8 mouse cellular contexts compared by ENCODE assay signal in the genomic region with DNA sequence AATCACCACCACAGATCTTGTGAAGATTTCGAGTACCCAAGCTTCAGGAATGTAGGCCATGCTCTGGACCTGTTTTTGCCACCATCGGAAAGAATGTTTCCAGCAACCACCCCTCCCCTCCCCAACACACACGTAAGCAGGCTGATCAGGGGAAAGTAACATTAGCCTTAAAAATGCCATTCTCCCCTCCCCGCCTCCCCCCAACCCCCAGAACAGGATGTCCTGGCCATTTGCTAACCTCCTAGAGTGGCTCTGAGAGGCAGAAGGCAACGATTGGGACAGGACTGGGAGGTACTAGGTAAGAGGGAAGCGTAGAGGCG. TPM values are rescaled to one million over a fixed set of nuclear protein-coding genes. Genes with fewer than 3 reads are reported as not detected.
A peak's percentile ranks its signal among the peaks of the same experiment; 100 is the strongest.
DNase-seq lines count a peak whose midpoint lies in the region; ATAC-seq and TF ChIP-seq lines count a peak whose summit lies in the region.

No protein-coding gene starts in this region.

- H3K9me3 ChIP-seq in heart, embryonic 13.5 days, result no peaks in the 10 kb centered on the region; the same call in 1 of the 2 replicates
- no peaks in the 10 kb centered on the region for H3K9me3 ChIP-seq in ES-Bruce4 (replicated peaks; ENCODE audit: control insufficient read depth, insufficient read depth, low read length, poor library complexity, severe bottlenecking)
- no peaks in the 10 kb centered on the region; the same call in 1 of the 2 replicates for H3K9me3 ChIP-seq in forebrain, embryonic 16.5 days (ENCODE audit: control insufficient read depth, low read length)
- no peaks in the 10 kb centered on the region for H3K9me3 ChIP-seq in liver, postnatal 0 days (ENCODE audit: low read length)

- peak overlapping the region; percentile 73 for H3K27ac ChIP-seq in heart, embryonic 13.5 days (replicated peaks)
- no peak overlapping the region for H3K27ac ChIP-seq in ES-Bruce4 (ENCODE audit: insufficient read depth, low read length)
- no peak overlapping the region for H3K27ac ChIP-seq in forebrain, embryonic 16.5 days (ENCODE audit: low read length)
- H3K27ac ChIP-seq in liver, postnatal 0 days (ENCODE audit: low read depth), result peak overlapping the region; percentile 60; the same call in 1 of the 2 replicates

- WGBS in heart, embryonic 13.5 days, result 3% methylated on average over 7 of the region's 7 CpGs
- WGBS in forebrain, embryonic 16.5 days, result 2% methylated on average over 7 of the region's 7 CpGs
- WGBS in liver, postnatal 0 days (ENCODE audit: insufficient replicate concordance), result 3% methylated on average over 7 of the region's 7 CpGs

- ATAC-seq in heart, embryonic 13.5 days (ENCODE audit: extremely low read depth, insufficient number of reproducible peaks, low FRiP score, low TSS enrichment), result no peak
- ATAC-seq in forebrain, embryonic 16.5 days, result no peak
- ATAC-seq in liver, postnatal 0 days, result no peak

- H3K4me1 ChIP-seq in heart, embryonic 13.5 days, result peaks cover 44% of the 10 kb centered on the region
- H3K4me1 ChIP-seq in ES-Bruce4 (ENCODE audit: control insufficient read depth, insufficient read depth, low read length), result no peaks in the 10 kb centered on the region
- H3K4me1 ChIP-seq in forebrain, embryonic 16.5 days (replicated peaks; ENCODE audit: control insufficient read depth, insufficient read depth, low read length), result peaks cover 10% of the 10 kb centered on the region
- H3K4me1 ChIP-seq in liver, postnatal 0 days (ENCODE audit: insufficient read depth), result peaks cover 14% of the 10 kb centered on the region

- peak overlapping the region; percentile 60 for H3K4me3 ChIP-seq in heart, embryonic 13.5 days
- peak overlapping the region; percentile 21 for H3K4me3 ChIP-seq in ES-Bruce4 (ENCODE audit: low read depth, low read length)
- peak overlapping the region; percentile 58 for H3K4me3 ChIP-seq in forebrain, embryonic 16.5 days (replicated peaks; ENCODE audit: low read length)
- H3K4me3 ChIP-seq in liver, postnatal 0 days (ENCODE audit: low read depth, low read length), result peak overlapping the region; percentile 59; the same call in 1 of the 2 replicates

- no peak for TF ChIP-seq CTCF in ES-Bruce4 (IDR thresholded peaks at IDR 0.05; ENCODE audit: low read depth, low read length)
- no peak for TF ChIP-seq CTCF in liver, postnatal 0 days (IDR thresholded peaks at IDR 0.05; ENCODE audit: low read depth)

- H3K27me3 ChIP-seq in heart, embryonic 13.5 days (replicated peaks), result peaks cover 24% of the 10 kb centered on the region
- H3K27me3 ChIP-seq in ES-Bruce4 (ENCODE audit: control insufficient read depth, insufficient read depth, low read length, poor library complexity, severe bottlenecking), result no peaks in the 10 kb centered on the region
- peaks cover 16% of the 10 kb centered on the region for H3K27me3 ChIP-seq in forebrain, embryonic 16.5 days (replicated peaks; ENCODE audit: control insufficient read depth, insufficient read depth, low read length)
- H3K27me3 ChIP-seq in liver, postnatal 0 days (ENCODE audit: insufficient read depth, low read length), result no peaks in the 10 kb centered on the region

- DNase-seq in heart, postnatal 14 days, result no peak
- no peak for DNase-seq in liver, postnatal 0 days
- DNase-seq in left cerebral cortex, adult 9 months (ENCODE audit: low spot score in 2 of 2), result no peak
- no peak for DNase-seq in thymus, postnatal 14 days
- no peak for DNase-seq in B cell, adult 2 months

- peak overlapping the region; percentile 93 for H3K4me2 ChIP-seq in heart, embryonic 13.5 days
- peak overlapping the region; percentile 99 for H3K4me2 ChIP-seq in forebrain, embryonic 16.5 days (ENCODE audit: low read length)
- H3K4me2 ChIP-seq in liver, postnatal 0 days (ENCODE audit: low read depth, low read length), result peak overlapping the region; percentile 88

- no peak for TF ChIP-seq POLR2A in ES-Bruce4 (IDR thresholded peaks at IDR 0.05; ENCODE audit: insufficient read depth, low read length)

- peak overlapping the region; percentile 53; the same call in 1 of the 2 replicates for H3K9ac ChIP-seq in heart, embryonic 13.5 days
- no peak overlapping the region for H3K9ac ChIP-seq in ES-Bruce4 (ENCODE audit: low read depth, poor library complexity, severe bottlenecking)
- peak overlapping the region; percentile 66 for H3K9ac ChIP-seq in forebrain, embryonic 16.5 days (replicated peaks; ENCODE audit: low read depth, low read length)
- H3K9ac ChIP-seq in liver, postnatal 0 days (replicated peaks), result no peak overlapping the region

- intact Hi-C loops in heart, postnatal 14 days (cut with DNase I), result no loop called here

- TF ChIP-seq EP300 in ES-Bruce4 (IDR thresholded peaks at IDR 0.05; ENCODE audit: insufficient read depth, low read depth, low read length), result no peak
- TF ChIP-seq EP300 in liver, postnatal 0 days (IDR thresholded peaks at IDR 0.05; ENCODE audit: low read depth), result no peak

- H3K36me3 ChIP-seq in heart, embryonic 13.5 days, result no peaks in the 10 kb centered on the region
- no peaks in the 10 kb centered on the region for H3K36me3 ChIP-seq in ES-Bruce4 (ENCODE audit: control insufficient read depth, insufficient read depth, low read length, poor library complexity, severe bottlenecking)
- no peaks in the 10 kb centered on the region for H3K36me3 ChIP-seq in forebrain, embryonic 16.5 days (ENCODE audit: control insufficient read depth, insufficient read depth)
- H3K36me3 ChIP-seq in liver, postnatal 0 days (replicated peaks; ENCODE audit: insufficient read depth, low read length), result no peaks in the 10 kb centered on the region

RNA-seq across cellular contexts. Expression of a gene that starts 0.4 kb away (rescaled TPM):
- 2.6 and 2.7 TPM in 2 replicates for polyA plus RNA-seq in heart, embryonic 13.5 days (2015; fragmentation: Nextera tagmentation; extraction: Ambion mirVana)
- total RNA-seq in heart, postnatal 14 days (2021), result 10 to 100 TPM; 29.5 to 33.7 TPM
- 2.2 and 2.7 TPM in 2 replicates for polyA plus RNA-seq in ES-Bruce4 (2011; ENCODE audit: insufficient read depth, insufficient read length, low read depth, missing spikeins)
- 0.14 and 0.25 TPM in 2 replicates for polyA plus RNA-seq in forebrain, embryonic 16.5 days (2015; fragmentation: Nextera tagmentation; extraction: Ambion mirVana)
- polyA plus RNA-seq in liver, postnatal 0 days (2015; fragmentation: Nextera tagmentation; extraction: Ambion mirVana), result 0.33 and 0.38 TPM in 2 replicates

RNA-seq across cellular contexts. Expression of a gene that starts 32.3 kb away (rescaled TPM):
- polyA plus RNA-seq in heart, embryonic 13.5 days (2015; fragmentation: Nextera tagmentation; extraction: Ambion mirVana), result 1.1 and 1.9 TPM in 2 replicates
- under 1 TPM in 1 of 2 experiments, not detected in 1; 0.17 TPM for total RNA-seq in heart, postnatal 14 days (2021)
- polyA plus RNA-seq in ES-Bruce4 (2011; ENCODE audit: insufficient read depth, insufficient read length, low read depth, missing spikeins), result 2.2 TPM in 2 replicates
- polyA plus RNA-seq in forebrain, embryonic 16.5 days (2015; fragmentation: Nextera tagmentation; extraction: Ambion mirVana), result 2.6 and 2.7 TPM in 2 replicates
- 0.16 and 0.22 TPM in 2 replicates for polyA plus RNA-seq in liver, postnatal 0 days (2015; fragmentation: Nextera tagmentation; extraction: Ambion mirVana)

Comparison
In these comparisons a context has a peak if more than half of its experiments do, and no peak if none do; other contexts are left out.
1. H3K27ac ChIP-seq: peak in heart, embryonic 13.5 days (single experiment) and liver, postnatal 0 days (single experiment); none in ES-Bruce4 (single experiment) and forebrain, embryonic 16.5 days (single experiment).
2. H3K9ac ChIP-seq: peak in heart, embryonic 13.5 days (single experiment) and forebrain, embryonic 16.5 days (single experiment); none in ES-Bruce4 (single experiment) and liver, postnatal 0 days (single experiment).
3. Peak in every context shown above with its lines, with median percentiles within 50 percentile points of each other: H3K4me2 ChIP-seq and H3K4me3 ChIP-seq.